Mouse (Mus musculus) kidney, embryonic 14.5 days (tissue): Measurements from ENCODE around the gene Mybbp1a. TPM values are rescaled to one million over a fixed set of nuclear protein-coding genes. Genes with fewer than 3 reads are reported as not detected.

Source experiments
- ATAC-seq: fragments of 200-750 bp; cut with Nextera tagmentation; 2 replicates; pipeline ENCODE4 v1.8.0; 2017; ENCODE audit warnings: moderate number of reproducible peaks, mild to moderate bottlenecking, moderate TSS enrichment, moderate library complexity; ENCODE audit not compliant: low FRiP score, low TSS enrichment
- H3K27ac ChIP-seq: fragments of 300-500 bp; sonication (generic); 2 replicates; pipeline ENCODE4 v1.5.1; 2014; ENCODE audit warnings: low read depth, mild to moderate bottlenecking, low read length, moderate library complexity, mixed read lengths
- H3K27me3 ChIP-seq: fragments of 300-500 bp; sonication (generic); 2 replicates; pipeline ENCODE4 v1.6.1; 2014; ENCODE audit warnings: mild to moderate bottlenecking, low read length; ENCODE audit not compliant: control insufficient read depth, insufficient read depth
- H3K36me3 ChIP-seq: fragments of 300-500 bp; sonication (generic); 2 replicates; pipeline ENCODE4 v1.6.1; 2014; ENCODE audit warnings: low read length, mixed read lengths; ENCODE audit not compliant: control insufficient read depth, insufficient read depth
- H3K4me1 ChIP-seq: fragments of 300-500 bp; sonication (generic); 2 replicates; pipeline ENCODE4 v1.6.1; 2014; ENCODE audit warnings: low read length, mixed read lengths; ENCODE audit not compliant: control insufficient read depth, insufficient read depth
- H3K4me2 ChIP-seq: fragments of 300-500 bp; sonication (generic); replicated peaks from 2 replicates; pipeline ENCODE4 v1.6.1; 2014; ENCODE audit warnings: low read depth, mild to moderate bottlenecking, low read length
- H3K4me3 ChIP-seq: fragments of 300-500 bp; sonication (generic); 2 replicates; pipeline ENCODE4 v1.5.1; 2014; ENCODE audit warnings: mild to moderate bottlenecking, low read length
- H3K9ac ChIP-seq: fragments of 300-500 bp; sonication (generic); 2 replicates; pipeline ENCODE4 v1.6.1; 2014; ENCODE audit warnings: low read depth, mild to moderate bottlenecking, low read length, moderate library complexity
- H3K9me3 ChIP-seq: fragments of 300-500 bp; sonication (generic); 2 replicates; pipeline ENCODE4 v1.6.1; 2016; ENCODE audit warnings: low read length; ENCODE audit not compliant: control insufficient read depth
- WGBS: fragments of 180-500 bp; shearing (Covaris S2); extraction: QIAGEN DNeasy Blood & Tissue Kit; methylation state at CpG from one replicate; pipeline ENCODE4 v1.1.7; 2014; 5-methylcytosine and 5-hydroxymethylcytosine counted together
- polyA plus RNA-seq: library from polyadenylated mRNA; unstranded; fragments of >200 nt; fragmentation: Nextera tagmentation; extraction: Ambion mirVana; gene quantifications from 2 replicates; pipeline ENCODE4 v1.2.1, GENCODE M21; 2014

The Mybbp1a gene
- polyA plus RNA-seq, 1 experiment from 2014 or later = 173 TPM

DNA sequence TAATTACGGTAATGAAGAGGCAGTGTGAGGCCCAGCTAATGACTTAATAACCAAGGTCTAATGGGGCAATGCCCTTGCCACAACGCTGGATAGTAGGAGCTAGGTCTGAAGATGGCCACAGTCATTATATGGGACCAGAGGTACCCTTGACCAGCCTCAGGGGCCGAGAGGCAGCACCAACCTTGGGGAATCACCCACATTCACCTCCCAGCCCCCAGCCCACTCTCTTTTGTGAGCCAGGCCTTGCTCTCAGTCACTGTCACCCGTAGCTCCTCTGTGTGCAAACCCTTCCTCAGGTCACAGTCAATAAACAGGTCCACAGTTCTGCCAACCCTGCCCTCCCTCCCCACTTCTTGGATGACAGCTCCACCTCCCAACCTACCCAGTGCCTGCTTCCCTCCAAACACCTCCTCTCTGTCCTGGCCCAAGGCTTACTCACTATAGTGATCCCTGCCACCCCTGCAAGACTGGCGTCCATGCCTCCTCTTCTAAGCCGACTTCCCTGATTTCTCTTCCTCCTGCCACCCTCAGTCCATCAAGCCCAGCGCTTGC, 35.0 kb downstream of the Mybbp1a start:
- Histone ChIP-seq H3K9ac (no peak overlapping the region), H3K27me3 (no peaks in the 10 kb centered on the region), H3K27ac (no peak overlapping the region), H3K36me3 (no peaks in the 10 kb centered on the region), H3K9me3 (no peaks in the 10 kb centered on the region), H3K4me1 (0 out of 2 replicates have a peak, but pooled peaks cover 4% of the 10 kb centered on the region), H3K4me2 (no peak overlapping the region), H3K4me3 (no peak overlapping the region)
- ATAC-seq = no peak
- 65% methylated on average over 7 of the region's 7 CpGs for WGBS

DNA sequence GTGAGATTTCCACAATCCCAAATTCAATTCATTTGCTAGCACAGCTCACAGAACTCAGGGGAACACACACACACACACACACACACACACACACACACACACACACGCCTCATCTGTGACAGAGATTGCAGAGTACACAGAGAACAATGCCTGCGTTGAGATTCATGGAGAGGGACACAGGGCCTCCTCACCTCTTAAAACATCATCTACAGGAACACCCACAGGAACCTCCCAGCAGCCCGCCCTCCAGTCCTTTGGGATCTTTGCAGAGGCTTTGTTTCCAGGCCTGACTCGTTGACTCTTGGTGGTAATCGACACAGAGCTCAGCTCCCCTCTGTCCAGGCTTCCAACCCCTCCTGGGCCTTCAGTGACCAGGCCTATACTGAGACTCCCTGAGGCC, 36.0 kb downstream of the Mybbp1a start:
- Histone ChIP-seq H3K4me1 (0 out of 2 replicates have a peak, but pooled peaks cover 4% of the 10 kb centered on the region), H3K36me3 (no peaks in the 10 kb centered on the region), H3K9ac (no peak overlapping the region), H3K9me3 (no peaks in the 10 kb centered on the region), H3K27me3 (no peaks in the 10 kb centered on the region), H3K27ac (no peak overlapping the region), H3K4me2 (no peak overlapping the region), H3K4me3 (no peak overlapping the region)
- no peak for ATAC-seq
- WGBS = 52% methylated on average over 5 of the region's 5 CpGs

GRCm38 (mm10) chr11:72477653-72478052, 36.5 kb downstream of the Mybbp1a start:
- 89% methylated on average over 1 of the region's 1 CpGs for WGBS
- Histone ChIP-seq H3K4me1 (0 out of 2 replicates have a peak, but pooled peaks cover 4% of the 10 kb centered on the region), H3K36me3 (no peaks in the 10 kb centered on the region), H3K9me3 (no peaks in the 10 kb centered on the region), H3K4me3 (no peak overlapping the region), H3K27ac (no peak overlapping the region), H3K4me2 (no peak overlapping the region), H3K9ac (no peak overlapping the region), H3K27me3 (no peaks in the 10 kb centered on the region)
- no peak for ATAC-seq

DNA sequence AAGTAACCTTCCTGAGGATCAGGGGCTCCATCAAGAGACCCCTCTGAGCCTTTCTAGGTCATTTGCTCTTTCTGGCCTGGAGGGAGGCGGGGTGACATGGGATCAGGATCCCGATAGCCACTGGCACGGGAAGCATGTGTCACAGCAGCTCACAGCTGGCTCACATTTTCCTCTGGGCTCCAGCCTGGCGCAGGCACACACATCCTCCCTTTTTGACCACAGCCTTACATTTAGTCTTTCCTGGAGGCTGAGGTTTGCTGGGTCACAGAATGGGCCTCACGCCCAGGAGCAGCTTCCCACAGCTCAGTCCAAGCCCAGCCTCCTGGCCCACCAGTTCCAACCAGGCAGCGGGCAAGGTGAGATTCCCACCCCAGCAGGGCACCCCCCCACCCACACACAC, 37.1 kb downstream of the Mybbp1a start:
- Histone ChIP-seq H3K4me3 (no peak overlapping the region), H3K9me3 (no peaks in the 10 kb centered on the region), H3K4me2 (no peak overlapping the region), H3K27me3 (no peaks in the 10 kb centered on the region), H3K4me1 (0 out of 2 replicates have a peak, but pooled peaks cover 4% of the 10 kb centered on the region), H3K9ac (no peak overlapping the region), H3K36me3 (no peaks in the 10 kb centered on the region), H3K27ac (no peak overlapping the region)
- 62% methylated on average over 6 of the region's 6 CpGs for WGBS
- no peak for ATAC-seq

GRCm38 (mm10) chr11:72479499-72479898, 38.3 kb downstream of the Mybbp1a start:
- 90% methylated on average over 2 of the region's 2 CpGs for WGBS
- H3K9me3 ChIP-seq = no peaks in the 10 kb centered on the region
- H3K4me2 ChIP-seq = no peak overlapping the region
- H3K4me1 ChIP-seq = 0 out of 2 replicates have a peak, but pooled peaks cover 3% of the 10 kb centered on the region
- no peak for ATAC-seq
- H3K36me3 ChIP-seq = no peaks in the 10 kb centered on the region
- H3K9ac ChIP-seq = no peak overlapping the region
- H3K4me3 ChIP-seq = no peak overlapping the region
- H3K27ac ChIP-seq = no peak overlapping the region
- no peaks in the 10 kb centered on the region for H3K27me3 ChIP-seq

GRCm38 (mm10) chr11:72481313-72481712, 40.2 kb downstream of the Mybbp1a start:
- 77% methylated on average over 5 of the region's 5 CpGs for WGBS
- ATAC-seq = no peak

DNA sequence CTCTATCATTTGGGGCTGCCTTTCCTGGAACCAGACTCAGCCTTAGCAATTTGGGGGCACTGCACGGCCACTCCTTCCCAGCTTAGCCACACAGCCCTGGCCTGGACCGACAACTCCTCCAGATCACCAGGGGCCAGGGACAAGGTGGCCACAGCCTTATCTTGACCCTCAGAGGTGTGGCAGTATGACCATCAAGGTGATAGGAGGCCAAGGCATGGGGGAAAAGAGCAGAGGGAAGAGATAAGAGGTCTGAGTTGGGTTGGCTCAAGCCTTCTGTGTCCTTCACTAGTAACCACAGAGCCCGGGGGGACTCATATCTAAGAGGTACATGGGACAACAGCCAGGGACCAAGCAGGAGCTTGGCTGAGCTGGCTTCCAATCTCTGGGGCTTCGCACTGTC, 40.8 kb downstream of the Mybbp1a start:
- 81% methylated on average over 4 of the region's 4 CpGs for WGBS
- no peak overlapping the region for H3K4me3 ChIP-seq
- H3K4me2 ChIP-seq = no peak overlapping the region
- no peaks in the 10 kb centered on the region for H3K27me3 ChIP-seq
- no peak overlapping the region for H3K27ac ChIP-seq
- no peaks in the 10 kb centered on the region for H3K9me3 ChIP-seq
- H3K4me1 ChIP-seq = 0 out of 2 replicates have a peak, but pooled peaks cover 2% of the 10 kb centered on the region
- H3K9ac ChIP-seq = no peak overlapping the region
- no peak for ATAC-seq
- H3K36me3 ChIP-seq = no peaks in the 10 kb centered on the region

More at GRCm38 (mm10) chr11:72481313-72481712, 40.2 kb downstream of the Mybbp1a start:
- no peak overlapping the region for H3K4me2 ChIP-seq
- no peak overlapping the region for H3K4me3 ChIP-seq
- no peaks in the 10 kb centered on the region for H3K9me3 ChIP-seq
- H3K36me3 ChIP-seq = no peaks in the 10 kb centered on the region
- H3K27me3 ChIP-seq = no peaks in the 10 kb centered on the region
- no peak overlapping the region for H3K27ac ChIP-seq
- H3K4me1 ChIP-seq = 0 out of 2 replicates have a peak, but pooled peaks cover 2% of the 10 kb centered on the region
- no peak overlapping the region for H3K9ac ChIP-seq

DNA sequence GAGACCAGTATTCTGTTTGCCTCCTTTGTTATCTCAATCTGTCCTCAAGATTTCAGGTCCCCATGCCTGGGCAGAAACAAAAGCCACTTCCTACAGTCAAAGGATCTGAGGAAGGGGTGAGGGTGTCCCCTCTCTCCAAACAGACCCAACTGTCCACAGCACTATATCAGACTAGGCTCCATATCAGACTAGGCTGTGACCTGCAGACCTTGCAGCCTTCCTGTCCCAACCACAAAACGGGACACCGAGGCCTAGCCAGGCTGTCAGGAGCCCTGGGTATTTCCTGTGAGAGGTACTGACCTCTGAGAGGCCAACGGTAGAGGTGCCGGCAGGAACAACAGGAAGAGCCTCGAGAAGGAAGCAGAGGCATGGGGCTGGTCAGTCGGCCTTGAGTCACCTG, 43.4 kb downstream of the Mybbp1a start:
- 49% methylated on average over 6 of the region's 6 CpGs for WGBS
- no peak overlapping the region for H3K27ac ChIP-seq
- no peak for ATAC-seq

GRCm38 (mm10) chr11:72485157-72485556, 44.0 kb downstream of the Mybbp1a start:
- H3K36me3 ChIP-seq = no peaks in the 10 kb centered on the region
- no peak for ATAC-seq
- peaks cover 12% of the 10 kb centered on the region for H3K4me1 ChIP-seq
- H3K4me3 ChIP-seq = no peak overlapping the region
- H3K27ac ChIP-seq = no peak overlapping the region
- WGBS = 60% methylated on average over 5 of the region's 5 CpGs
- H3K27me3 ChIP-seq = peaks cover 23% of the 10 kb centered on the region
- no peak overlapping the region for H3K9ac ChIP-seq
- no peaks in the 10 kb centered on the region for H3K9me3 ChIP-seq
- no peak overlapping the region for H3K4me2 ChIP-seq

More for the DNA sequence above, 43.4 kb downstream of the Mybbp1a start:
- no peaks in the 10 kb centered on the region for H3K36me3 ChIP-seq
- H3K4me2 ChIP-seq = no peak overlapping the region
- no peak overlapping the region for H3K4me3 ChIP-seq
- H3K9ac ChIP-seq = no peak overlapping the region
- H3K27me3 ChIP-seq = peaks cover 22% of the 10 kb centered on the region
- no peaks in the 10 kb centered on the region for H3K9me3 ChIP-seq
- H3K4me1 ChIP-seq = peaks cover 12% of the 10 kb centered on the region
